Mouse (Mus musculus): ENCODE measurements around the gene Phactr1. TPM values are rescaled to one million over a fixed set of nuclear protein-coding genes. Genes with fewer than 3 reads are reported as not detected.

Phactr1 gene
- polyA plus RNA-seq, 1 experiment from 2014 or later: 32.4 TPM

GRCm38 (mm10) chr13:43124683-43125074 is 444.3 kb downstream of the Phactr1 start:
- peaks cover 20% of the 10 kb centered on the region for H3K4me1 ChIP-seq (replicated peaks; ENCODE audit: insufficient read depth, low read length)
- DNase-seq (ENCODE audit: low spot score) (peak; percentile 74), ATAC-seq (replicated peaks; ENCODE audit: low FRiP score, low read depth) (no peak; the same call in 1 of the 2 replicates)
- no peak overlapping the region for H3K4me2 ChIP-seq (ENCODE audit: low read length)
- H3K27ac ChIP-seq: 0 out of 2 replicates have a peak overlapping the region, but pooled peaks have one; percentile 31
- TF ChIP-seq CTCF (IDR thresholded peaks at IDR 0.05; ENCODE audit: low read depth): no peak
- 16% methylated on average over 3 of the region's 4 CpGs for WGBS
- H3K36me3 ChIP-seq (ENCODE audit: insufficient read depth, low read length): no peaks in the 10 kb centered on the region
- H3K9me3 ChIP-seq (replicated peaks; ENCODE audit: low read length): no peaks in the 10 kb centered on the region
- H3K9ac ChIP-seq (ENCODE audit: low read depth, low read length): no peak overlapping the region
- no peaks in the 10 kb centered on the region for H3K27me3 ChIP-seq (ENCODE audit: insufficient read depth, low read length)
- no peak overlapping the region for H3K4me3 ChIP-seq (replicated peaks; ENCODE audit: low read depth, low read length)

GRCm38 (mm10) chr13:43130161-43130560 is 449.7 kb downstream of the Phactr1 start:
- WGBS: 53% methylated on average over 6 of the region's 6 CpGs
- ATAC-seq (replicated peaks; ENCODE audit: low FRiP score, low read depth): no peak
- H3K27me3 ChIP-seq (ENCODE audit: insufficient read depth, low read length): no peaks in the 10 kb centered on the region
- TF ChIP-seq CTCF (IDR thresholded peaks at IDR 0.05; ENCODE audit: low read depth): no peak
- H3K4me2 ChIP-seq (ENCODE audit: low read length): no peak overlapping the region
- peaks cover 11% of the 10 kb centered on the region for H3K4me1 ChIP-seq (replicated peaks; ENCODE audit: insufficient read depth, low read length)
- no peak overlapping the region for H3K4me3 ChIP-seq (replicated peaks; ENCODE audit: low read depth, low read length)
- no peak overlapping the region for H3K9ac ChIP-seq (ENCODE audit: low read depth, low read length)
- peak; percentile 53 for DNase-seq (ENCODE audit: low spot score)
- H3K36me3 ChIP-seq (ENCODE audit: insufficient read depth, low read length): no peaks in the 10 kb centered on the region
- no peaks in the 10 kb centered on the region for H3K9me3 ChIP-seq (replicated peaks; ENCODE audit: low read length)
- no peak overlapping the region for H3K27ac ChIP-seq

GRCm38 (mm10) chr13:43131741-43132191 is 451.3 kb downstream of the Phactr1 start:
- 28% methylated on average over 10 of the region's 10 CpGs for WGBS
- peak; percentile 95 for DNase-seq (ENCODE audit: low spot score)
- ATAC-seq (replicated peaks; ENCODE audit: low FRiP score, low read depth): peak; percentile 50; the same call in 1 of the 2 replicates
- Histone ChIP-seq H3K36me3 (ENCODE audit: insufficient read depth, low read length) (no peaks in the 10 kb centered on the region), H3K4me3 (replicated peaks; ENCODE audit: low read depth, low read length) (no peak overlapping the region), H3K4me2 (ENCODE audit: low read length) (no peak overlapping the region), H3K9ac (ENCODE audit: low read depth, low read length) (no peak overlapping the region), H3K27ac (peak overlapping the region; percentile 64), H3K27me3 (ENCODE audit: insufficient read depth, low read length) (no peaks in the 10 kb centered on the region), H3K9me3 (replicated peaks; ENCODE audit: low read length) (no peaks in the 10 kb centered on the region), H3K4me1 (replicated peaks; ENCODE audit: insufficient read depth, low read length) (peaks cover 11% of the 10 kb centered on the region)
- no peak for TF ChIP-seq CTCF (IDR thresholded peaks at IDR 0.05; ENCODE audit: low read depth)

GRCm38 (mm10) chr13:43132859-43133258 is 452.4 kb downstream of the Phactr1 start:
- H3K27ac ChIP-seq: peak overlapping the region; percentile 62
- H3K9ac ChIP-seq (ENCODE audit: low read depth, low read length): no peak overlapping the region
- no peaks in the 10 kb centered on the region for H3K9me3 ChIP-seq (replicated peaks; ENCODE audit: low read length)
- no peak for DNase-seq (ENCODE audit: low spot score)
- H3K36me3 ChIP-seq (ENCODE audit: insufficient read depth, low read length): no peaks in the 10 kb centered on the region
- no peaks in the 10 kb centered on the region for H3K27me3 ChIP-seq (ENCODE audit: insufficient read depth, low read length)
- peaks cover 11% of the 10 kb centered on the region for H3K4me1 ChIP-seq (replicated peaks; ENCODE audit: insufficient read depth, low read length)
- ATAC-seq (replicated peaks; ENCODE audit: low FRiP score, low read depth): no peak
- H3K4me3 ChIP-seq (replicated peaks; ENCODE audit: low read depth, low read length): no peak overlapping the region
- TF ChIP-seq CTCF (IDR thresholded peaks at IDR 0.05; ENCODE audit: low read depth): no peak
- 43% methylated on average over 9 of the region's 9 CpGs for WGBS
- no peak overlapping the region for H3K4me2 ChIP-seq (ENCODE audit: low read length)

DNA sequence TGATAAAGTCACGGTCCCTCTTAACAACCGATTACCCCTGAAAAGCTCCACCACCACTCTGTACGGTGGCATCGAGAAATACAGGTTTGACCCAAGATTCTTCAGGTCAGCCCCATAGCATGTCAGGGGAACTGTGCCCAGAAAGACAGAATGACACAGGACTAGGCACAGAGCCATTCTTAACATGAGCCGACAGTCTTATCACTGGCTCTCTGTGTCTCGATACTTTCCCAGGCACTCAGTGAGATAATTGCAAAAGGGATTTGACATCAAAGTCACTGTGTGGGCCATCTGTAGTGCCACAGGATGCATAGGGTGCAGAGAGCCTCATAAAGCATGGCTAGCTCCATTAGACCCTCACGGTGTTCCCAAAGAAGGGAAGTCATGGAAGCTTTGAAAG is 453.0 kb downstream of the Phactr1 start:
- no peaks in the 10 kb centered on the region for H3K27me3 ChIP-seq (ENCODE audit: insufficient read depth, low read length)

GRCm38 (mm10) chr13:43134468-43134867 is 454.0 kb downstream of the Phactr1 start:
- Histone ChIP-seq H3K4me3 (replicated peaks; ENCODE audit: low read depth, low read length) (no peak overlapping the region), H3K4me2 (ENCODE audit: low read length) (no peak overlapping the region), H3K27ac (no peak overlapping the region), H3K27me3 (ENCODE audit: insufficient read depth, low read length) (no peaks in the 10 kb centered on the region), H3K9me3 (replicated peaks; ENCODE audit: low read length) (no peaks in the 10 kb centered on the region), H3K9ac (ENCODE audit: low read depth, low read length) (no peak overlapping the region), H3K4me1 (replicated peaks; ENCODE audit: insufficient read depth, low read length) (peaks cover 11% of the 10 kb centered on the region), H3K36me3 (ENCODE audit: insufficient read depth, low read length) (no peaks in the 10 kb centered on the region)
- no peak for TF ChIP-seq CTCF (IDR thresholded peaks at IDR 0.05; ENCODE audit: low read depth)
- no peak for ATAC-seq (replicated peaks; ENCODE audit: low FRiP score, low read depth)
- DNase-seq (ENCODE audit: low spot score): no peak
- 54% methylated on average over 4 of the region's 4 CpGs for WGBS

More for the DNA sequence above, 453.0 kb downstream of the Phactr1 start:
- ATAC-seq (replicated peaks; ENCODE audit: low FRiP score, low read depth): no peak
- no peak overlapping the region for H3K27ac ChIP-seq
- H3K4me2 ChIP-seq (ENCODE audit: low read length): no peak overlapping the region
- H3K9ac ChIP-seq (ENCODE audit: low read depth, low read length): no peak overlapping the region
- no peaks in the 10 kb centered on the region for H3K9me3 ChIP-seq (replicated peaks; ENCODE audit: low read length)
- no peak for DNase-seq (ENCODE audit: low spot score)
- H3K4me3 ChIP-seq (replicated peaks; ENCODE audit: low read depth, low read length): no peak overlapping the region
- H3K4me1 ChIP-seq (replicated peaks; ENCODE audit: insufficient read depth, low read length): peaks cover 11% of the 10 kb centered on the region
- TF ChIP-seq CTCF (IDR thresholded peaks at IDR 0.05; ENCODE audit: low read depth): no peak
- 70% methylated on average over 7 of the region's 7 CpGs for WGBS
- H3K36me3 ChIP-seq (ENCODE audit: insufficient read depth, low read length): no peaks in the 10 kb centered on the region

Measured in kidney, postnatal 0 days (tissue).